Mouse (Mus musculus): ENCODE data around the gene Slc27a2.

Gene Slc27a2

GRCm38 (mm10) chr2:126553291-126553639, 1.1 kb downstream of the Slc27a2 start:
- no peak for DNase-seq (ENCODE audit: low spot score in 2 of 2)

GRCm38 (mm10) chr2:126555533-126555932, 3.3 kb downstream of the Slc27a2 start:
- no peak for DNase-seq (ENCODE audit: low spot score in 2 of 2)

GRCm38 (mm10) chr2:126560094-126560493, 7.9 kb downstream of the Slc27a2 start:
- DNase-seq (ENCODE audit: low spot score in 2 of 2): no peak

DNA sequence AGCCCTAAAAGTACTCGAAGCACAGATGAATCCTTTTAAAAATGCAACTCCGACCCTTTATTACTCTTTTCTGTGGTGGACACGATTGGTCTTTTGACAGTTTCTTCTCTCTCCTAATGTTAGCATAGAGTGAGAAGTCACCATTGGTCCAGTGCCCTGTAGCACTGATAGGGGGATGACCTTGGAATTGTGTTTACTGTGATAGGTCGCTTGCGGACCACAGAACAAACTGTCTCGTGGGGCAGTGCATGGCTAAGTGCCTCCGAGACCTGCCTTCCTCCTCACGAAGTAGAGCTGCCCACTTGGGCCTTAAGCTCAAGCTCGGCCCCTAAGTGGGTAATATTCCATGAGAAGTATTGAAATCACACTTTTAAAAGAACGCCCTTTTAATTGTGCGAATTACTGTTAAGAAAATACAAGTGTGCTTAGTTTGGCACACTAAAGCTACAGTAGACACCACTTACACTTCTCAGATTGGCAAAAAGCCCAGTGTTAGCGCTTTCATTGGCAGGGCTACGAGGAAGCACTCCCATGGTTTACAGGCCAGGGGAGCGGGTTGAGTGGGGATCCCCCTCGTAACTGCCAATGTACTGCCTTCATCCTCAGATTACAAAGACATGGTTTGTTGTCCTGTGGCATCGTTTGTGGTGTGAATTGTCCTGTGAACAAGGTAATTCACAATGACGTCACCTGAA, 11.4 kb downstream of the Slc27a2 start:
- no peak for DNase-seq (ENCODE audit: low spot score in 2 of 2)

DNA sequence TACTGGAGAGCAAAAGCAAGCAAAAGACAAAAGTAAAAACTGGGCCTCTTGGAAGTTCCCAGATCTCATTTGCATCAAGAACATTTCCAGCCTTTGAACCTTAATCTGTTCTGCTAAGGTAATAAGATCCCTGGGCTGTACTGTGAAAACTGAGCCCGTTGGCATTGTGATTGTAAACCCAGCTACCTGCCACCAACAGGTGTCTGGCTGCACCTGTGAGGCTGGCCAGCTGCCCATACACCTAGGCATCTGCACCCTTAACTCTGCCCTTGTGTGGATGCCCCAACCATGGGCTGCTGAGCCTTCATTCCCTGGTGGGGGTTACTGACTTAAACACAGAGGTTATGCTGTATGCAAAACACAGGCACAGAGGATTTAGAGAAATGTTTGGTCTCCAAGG, 20.0 kb downstream of the Slc27a2 start:
- DNase-seq (ENCODE audit: low spot score in 2 of 2): no peak

DNA sequence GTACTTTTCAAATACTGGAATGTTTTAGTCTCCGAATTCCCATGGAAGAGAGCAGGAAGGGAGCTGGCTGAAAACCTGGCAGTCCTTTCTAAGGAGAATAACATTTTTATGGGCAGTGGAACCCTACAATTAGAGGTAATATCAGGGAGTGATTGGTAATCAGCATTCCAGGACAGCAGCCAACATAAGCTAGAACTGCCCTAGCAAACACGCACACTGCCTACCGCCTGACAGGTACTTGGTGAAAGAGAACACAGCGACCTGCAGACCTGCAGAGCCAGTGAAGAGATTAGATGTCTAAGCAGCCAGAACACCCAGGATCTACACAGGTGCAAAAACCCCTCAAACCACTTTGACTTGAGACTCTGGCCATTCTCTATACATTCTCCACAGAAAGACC, 20.5 kb downstream of the Slc27a2 start:
- DNase-seq (ENCODE audit: low spot score in 2 of 2): no peak

DNA sequence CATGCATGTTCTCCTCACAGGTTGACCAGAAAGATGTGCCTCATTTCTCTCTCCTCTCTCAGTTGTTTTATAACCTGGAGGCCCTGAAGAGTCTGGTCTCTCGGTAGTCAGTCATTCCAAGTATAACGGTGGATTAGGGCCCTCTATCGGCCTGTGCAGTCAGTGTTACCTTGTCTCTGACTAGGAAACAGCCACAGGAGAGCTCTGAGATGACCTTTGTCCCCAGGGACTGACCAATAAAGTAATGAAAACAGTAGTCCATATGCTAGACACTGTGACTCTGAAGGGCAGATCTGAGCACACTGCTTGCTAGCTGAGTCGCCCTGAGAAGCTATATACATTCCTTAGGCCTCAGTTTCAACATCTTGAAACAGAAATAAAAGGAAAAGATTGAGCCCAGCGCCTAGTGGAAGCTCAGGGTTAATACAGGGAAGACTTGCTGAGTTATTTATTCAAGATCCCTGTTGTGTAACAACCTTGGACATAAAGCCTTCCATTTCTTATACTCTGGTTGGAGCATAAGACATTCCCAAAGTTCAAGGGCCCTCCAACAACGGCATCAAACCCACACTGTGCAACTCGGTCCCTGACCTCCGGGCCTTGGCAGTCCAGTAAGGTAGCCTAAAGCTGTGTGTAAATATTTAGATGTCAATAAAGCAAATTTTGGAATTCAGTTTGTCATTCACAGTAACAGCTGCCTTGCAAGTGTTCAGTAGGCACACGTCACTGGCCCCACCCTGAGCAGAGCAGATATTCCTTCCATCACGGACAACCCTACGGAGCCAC, 23.4 kb downstream of the Slc27a2 start:
- no peak for DNase-seq (ENCODE audit: low spot score in 2 of 2)

- no peak for DNase-seq (ENCODE audit: low spot score in 2 of 2)
Observed at GRCm38 (mm10) chr2:126577362-126577761, 25.2 kb downstream of the Slc27a2 start.

- DNase-seq (ENCODE audit: low spot score in 2 of 2): no peak
Observed at GRCm38 (mm10) chr2:126579282-126579681, 27.1 kb downstream of the Slc27a2 start.

- DNase-seq (ENCODE audit: low spot score in 2 of 2): no peak
Observed at GRCm38 (mm10) chr2:126583960-126584359, 31.8 kb downstream of the Slc27a2 start.

DNA sequence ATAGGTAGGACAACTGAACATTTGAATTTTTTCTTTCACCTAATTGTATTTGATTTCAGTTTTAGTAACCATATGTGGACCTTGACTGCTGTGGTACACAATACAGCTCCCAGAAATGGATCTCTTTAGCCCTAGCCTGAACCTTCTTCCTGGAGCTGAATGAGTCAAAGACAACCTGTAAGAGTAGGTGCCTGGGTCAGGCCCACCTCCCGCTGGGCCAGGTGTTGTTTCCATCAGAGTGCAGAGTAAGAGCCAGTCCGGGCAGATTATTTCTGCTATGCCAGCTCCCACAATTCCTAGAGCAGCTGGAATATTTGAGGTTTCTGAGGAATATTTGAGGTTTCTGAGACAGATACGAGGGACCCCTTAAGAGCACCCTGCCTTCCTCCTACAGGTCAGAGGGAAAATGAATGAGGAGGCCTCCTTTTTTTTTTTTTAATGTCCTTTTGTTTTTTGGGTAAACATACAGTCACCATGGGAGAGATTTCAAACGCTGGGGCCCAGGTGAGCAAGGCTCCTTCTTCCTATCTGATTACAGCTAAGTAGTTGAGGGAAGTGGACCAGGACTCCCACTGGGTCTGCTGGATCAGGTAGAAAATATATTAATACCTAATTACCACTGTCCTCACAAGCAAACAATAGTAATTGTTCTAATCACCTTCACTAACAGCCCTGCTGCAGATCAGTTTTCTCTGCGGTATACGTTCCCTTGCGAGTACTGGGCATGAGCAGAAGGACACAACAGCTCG, 32.6 kb downstream of the Slc27a2 start:
- no peak for DNase-seq (ENCODE audit: low spot score in 2 of 2)

DNA sequence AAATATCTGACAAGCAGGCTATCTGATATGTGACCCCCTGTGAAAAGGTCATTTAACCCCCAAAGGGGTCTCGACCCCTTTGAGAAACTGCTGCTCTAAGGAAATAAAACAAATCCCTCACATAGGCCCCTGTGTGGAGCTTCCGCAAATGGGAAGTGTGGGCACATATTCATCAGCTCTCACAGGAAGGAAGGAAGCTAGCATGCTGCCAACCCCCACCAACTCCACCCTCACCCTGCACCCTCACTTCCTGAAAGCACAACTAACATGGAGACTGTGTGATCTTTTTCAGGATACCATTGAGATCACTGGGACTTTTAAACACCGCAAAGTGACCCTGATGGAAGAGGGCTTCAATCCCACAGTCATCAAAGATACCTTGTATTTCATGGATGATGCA, 35.3 kb downstream of the Slc27a2 start:
- no peak for DNase-seq (ENCODE audit: low spot score in 2 of 2)

- DNase-seq (ENCODE audit: low spot score in 2 of 2): no peak
Observed at GRCm38 (mm10) chr2:126591304-126591703, 39.1 kb downstream of the Slc27a2 start.

DNA sequence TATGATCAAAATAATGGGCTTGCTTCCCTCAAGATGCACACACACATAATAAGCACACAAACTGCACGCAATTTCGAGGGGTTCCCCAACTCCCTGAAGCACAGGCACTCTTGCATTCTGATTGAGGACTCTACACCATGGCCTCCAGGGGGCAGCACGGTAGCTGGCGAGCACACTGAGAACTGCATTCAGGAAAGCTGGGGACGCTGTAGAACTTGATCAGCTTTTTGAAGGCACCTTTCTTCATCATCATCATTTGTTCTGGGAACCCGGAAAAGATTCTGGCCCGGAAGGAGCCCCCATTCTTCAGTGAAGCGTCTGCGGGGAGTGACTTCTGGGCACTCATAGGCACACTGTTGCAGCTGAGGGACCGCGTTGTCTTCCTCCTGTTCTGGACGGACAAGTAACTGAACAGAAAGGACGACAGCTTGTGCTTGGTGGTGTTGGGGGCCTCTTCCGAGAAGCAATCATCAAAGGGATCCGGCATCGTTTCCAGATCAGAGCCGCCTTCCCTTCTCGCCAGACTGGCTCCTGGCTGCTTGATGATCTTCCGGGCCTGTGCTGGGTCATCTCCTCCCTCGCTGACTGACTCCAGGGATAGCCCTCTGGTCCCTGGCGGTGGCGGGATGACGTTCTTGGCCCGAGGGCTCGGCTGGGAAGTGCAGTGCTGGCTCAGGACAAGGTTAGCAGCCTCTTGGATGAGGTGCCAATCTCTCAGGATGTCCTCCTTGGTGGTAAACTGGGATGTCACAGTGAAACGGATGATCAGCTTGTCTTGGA, 41.8 kb downstream of the Slc27a2 start:
- peak; percentile 40 to 65 for DNase-seq (ENCODE audit: low spot score in 2 of 2)

DNA sequence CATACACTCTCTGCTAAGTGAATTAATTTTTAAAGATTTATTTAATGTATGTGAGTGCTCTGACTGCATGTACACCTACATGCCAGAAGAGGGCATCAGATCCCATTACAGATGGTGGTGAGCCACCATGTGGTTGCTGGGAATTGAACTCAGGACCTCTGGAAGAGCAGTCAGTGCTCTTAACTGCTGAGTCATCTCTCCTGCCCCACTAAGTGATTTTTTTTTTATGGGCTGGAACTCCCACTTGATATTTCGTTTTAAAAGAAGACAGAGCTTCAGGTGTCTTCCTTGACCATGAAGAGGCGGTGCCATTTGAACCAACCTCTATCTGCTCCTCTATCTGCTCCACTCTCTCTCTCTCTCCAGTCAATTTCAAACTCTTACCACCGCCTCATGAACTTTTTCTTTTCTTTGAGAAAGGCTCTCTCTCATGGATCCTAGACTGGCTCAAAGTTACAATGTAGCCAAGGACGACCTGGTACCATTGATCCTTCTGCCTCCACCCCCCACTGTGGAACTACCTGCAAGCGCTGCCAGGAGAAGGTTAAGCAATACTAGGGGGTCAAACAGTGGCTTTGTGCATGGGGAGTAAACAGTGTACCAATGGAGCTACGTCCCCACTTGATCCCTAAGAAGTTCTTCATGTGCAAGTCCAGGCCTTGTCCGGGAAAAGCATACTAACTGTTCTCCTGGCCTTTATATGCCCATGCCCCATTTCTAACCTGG, 44.3 kb downstream of the Slc27a2 start:
- no peak for DNase-seq (ENCODE audit: low spot score in 2 of 2)

DNA sequence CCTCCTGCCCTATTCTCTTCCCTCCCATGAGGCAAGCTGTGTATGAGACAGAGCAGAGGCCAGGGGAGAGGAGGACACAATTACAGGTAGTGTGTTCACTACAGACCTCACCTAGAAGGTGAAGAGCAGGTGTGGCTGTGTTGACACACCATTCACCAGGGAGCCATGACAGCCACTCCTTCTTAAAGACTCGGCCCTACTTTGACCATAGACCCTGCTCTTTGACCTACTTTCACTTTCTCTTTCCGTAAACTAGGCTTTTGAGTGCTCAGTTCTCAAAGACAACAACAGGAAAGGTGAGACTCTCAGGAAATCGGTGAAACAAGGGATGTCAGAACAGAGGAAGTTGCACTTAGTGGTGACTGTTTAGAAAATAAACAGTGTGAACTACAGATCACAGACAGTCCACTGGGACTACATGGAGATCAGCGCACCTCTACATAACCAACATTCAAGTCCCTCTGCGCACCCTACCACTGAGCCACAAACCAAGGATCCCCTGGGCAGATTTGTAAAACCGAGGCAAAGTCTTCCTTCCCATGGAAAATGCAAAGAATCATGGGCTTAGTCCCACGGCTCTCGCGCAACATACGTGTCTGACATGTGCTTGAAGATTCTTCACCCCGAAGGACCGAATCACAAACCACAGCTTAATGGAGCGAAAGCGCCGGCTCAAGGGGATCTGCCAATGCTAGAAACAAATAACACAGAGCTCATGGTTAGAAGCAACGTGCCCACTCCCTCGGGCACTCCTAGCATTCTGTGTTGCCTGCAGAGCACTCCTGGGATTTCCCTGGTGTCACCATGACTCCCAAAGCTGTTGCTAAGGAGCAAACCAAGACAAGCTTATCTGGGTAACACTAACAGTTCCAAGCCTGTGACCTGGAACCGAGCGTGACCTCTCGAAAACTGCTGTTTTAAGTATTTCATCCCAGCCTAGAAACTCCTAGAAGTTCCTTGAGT, 45.4 kb downstream of the Slc27a2 start:
- DNase-seq (ENCODE audit: low spot score in 2 of 2): no peak

GRCm38 (mm10) chr2:126598359-126598758, 46.2 kb downstream of the Slc27a2 start:
- no peak for DNase-seq (ENCODE audit: low spot score in 2 of 2)

DNA sequence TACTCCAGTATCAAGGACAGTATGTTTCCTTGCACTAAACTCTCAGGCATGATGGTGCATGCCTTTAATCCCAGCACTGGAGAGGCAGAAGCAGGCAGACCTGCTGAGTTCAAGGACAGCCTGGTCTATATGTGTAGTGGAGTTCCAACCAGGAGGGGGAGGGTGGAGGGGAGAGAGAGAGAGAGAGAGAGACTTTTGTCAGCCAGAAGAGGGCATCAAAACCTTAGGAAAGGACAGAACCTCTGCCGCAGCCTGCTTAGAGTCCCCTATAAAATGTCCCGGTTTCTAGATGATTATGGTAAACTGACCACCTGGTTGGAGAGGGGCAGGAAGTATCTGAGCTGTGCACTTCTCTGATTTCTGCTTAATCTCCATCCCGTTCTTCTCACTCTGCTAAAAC, 46.8 kb downstream of the Slc27a2 start:
- no peak for DNase-seq (ENCODE audit: low spot score in 2 of 2)

GRCm38 (mm10) chr2:126600533-126600932, 48.3 kb downstream of the Slc27a2 start:
- DNase-seq (ENCODE audit: low spot score in 2 of 2): no peak
